Mouse (Mus musculus) liver, adult 2 months (tissue): ENCODE measurements around the gene Pheta1.

ENCODE experiments used
- CTCF ChIP-seq: fragments of 200-500 bp; IDR thresholded peaks from 2 replicates; pipeline ENCODE4 v1.5.1; 2011; ENCODE audit warnings: low read depth, low read length, control low read depth
- POLR2A ChIP-seq: fragments of 200-500 bp; IDR thresholded peaks from 2 replicates; pipeline ENCODE4 v1.6.1; 2011; ENCODE audit warnings: low read length, control low read depth; ENCODE audit not compliant: insufficient read depth; ENCODE audit errors: extremely low read depth

GRCm38 (mm10) chr5:121876901-121877300, 28.1 kb downstream of the Pheta1 start:
- TF ChIP-seq CTCF (no peak), POLR2A (no peak)
